Mouse (Mus musculus): ENCODE data around the gene Hist1h2ah.

DNA sequence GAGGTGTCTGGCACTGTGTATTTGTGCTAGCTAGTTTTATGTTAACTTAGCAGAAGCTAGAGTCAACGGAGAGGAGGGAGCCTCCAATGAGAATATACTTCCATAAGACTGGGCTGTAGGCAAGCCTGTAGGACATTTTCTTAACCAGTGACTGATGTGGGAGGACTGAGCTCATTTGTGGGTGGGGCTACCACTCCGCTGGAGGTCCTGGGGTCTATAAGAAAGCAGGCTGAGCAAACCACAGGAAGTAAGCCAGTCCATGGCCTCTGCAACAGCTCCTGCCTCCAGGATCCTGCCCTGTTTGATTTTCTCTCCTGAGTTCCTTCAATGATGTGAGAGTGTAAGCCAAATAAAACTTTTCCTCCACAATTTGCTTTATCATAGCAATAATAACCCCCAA, 9.9 kb upstream of the Hist1h2ah start:
- TF ChIP-seq MYOG (IDR thresholded peaks at IDR 0.05; ENCODE audit: control insufficient read depth in 1 of 3, insufficient read depth in 1 of 3, insufficient read length in 2 of 3, low read depth in 2 of 3) (no peak), POLR2A (IDR thresholded peaks at IDR 0.05; ENCODE audit: insufficient read length, low read depth) (no peak)
